Mouse (Mus musculus): ENCODE data around the gene Adh7.

DNA sequence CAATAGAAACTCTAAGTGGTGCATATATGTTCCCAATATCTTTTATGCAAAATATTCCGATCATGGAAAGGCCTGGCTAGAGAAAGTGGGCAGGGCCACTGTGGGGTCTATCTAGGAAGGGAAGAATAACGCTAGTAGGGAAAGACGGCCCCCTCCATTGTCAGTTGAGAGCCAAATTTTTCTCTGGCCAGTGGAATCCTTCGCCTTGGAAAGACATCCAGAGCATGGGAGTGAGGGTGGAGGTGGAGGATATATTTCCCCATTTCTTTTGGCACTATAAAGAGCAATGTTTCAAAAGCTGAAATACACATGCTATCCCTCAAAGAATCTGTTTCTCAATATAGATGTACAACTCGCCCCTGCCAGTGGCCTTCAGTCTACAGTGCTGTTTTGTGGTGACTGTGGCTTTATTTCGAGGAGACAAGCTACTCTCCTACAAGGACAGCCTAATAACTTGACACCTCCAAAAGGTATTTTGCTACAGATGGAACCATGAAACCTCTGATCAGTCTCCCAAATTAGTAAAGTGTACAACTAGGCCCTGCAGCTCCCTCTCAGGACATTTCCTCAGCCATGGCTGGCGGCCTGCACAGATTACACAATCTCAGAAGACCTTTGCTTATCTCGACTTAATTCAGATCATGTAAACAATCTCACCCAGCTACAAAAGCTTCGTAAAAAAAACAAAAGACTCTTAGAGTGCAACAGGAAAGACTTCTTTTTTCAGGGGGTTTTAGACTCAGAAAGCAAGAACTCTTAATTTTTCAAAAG is 38.4 kb downstream of the Adh7 start:
- TF ChIP-seq CTCF (IDR thresholded peaks at IDR 0.05; ENCODE audit: control insufficient read depth, insufficient read depth, insufficient replicate concordance, low read depth, low read length) (no peak), POLR2A (IDR thresholded peaks at IDR 0.05; ENCODE audit: control insufficient read depth, low read depth, low read length) (no peak)
